Mouse (Mus musculus) megakaryocyte, embryonic 14.5 days (primary cell): Measurements from ENCODE around the gene Il17rd. TPM values are rescaled to one million over a fixed set of nuclear protein-coding genes. Genes with fewer than 3 reads are reported as not detected.

Source experiments
- H3K27me3 ChIP-seq: replicated peaks from 2 replicates; pipeline ENCODE3; 2012; ENCODE audit warnings: inconsistent platforms
- H3K36me3 ChIP-seq: replicated peaks from 2 replicates; pipeline ENCODE3; 2012; ENCODE audit warnings: low read length, inconsistent platforms, mixed read lengths
- H3K4me1 ChIP-seq: 2 replicates; pipeline ENCODE4 v1.6.1; 2012; ENCODE audit warnings: inconsistent platforms
- H3K4me3 ChIP-seq: replicated peaks from 2 replicates; pipeline ENCODE3; 2012; ENCODE audit warnings: moderate library complexity, mild to moderate bottlenecking, inconsistent platforms
- H3K9me3 ChIP-seq: 2 replicates; pipeline ENCODE4 v1.6.1; 2012; ENCODE audit warnings: inconsistent platforms
- FLI1 ChIP-seq: IDR thresholded peaks from 2 replicates; pipeline ENCODE4 v1.6.1; 2012; ENCODE audit warnings: low read length, inconsistent platforms, mixed read lengths
- GATA1 ChIP-seq: IDR thresholded peaks from 3 replicates; pipeline ENCODE4 v1.6.1; 2012; ENCODE audit warnings: mixed read lengths, low read length, inconsistent platforms, borderline replicate concordance
- polyA plus RNA-seq: library from polyadenylated mRNA; stranded (reverse); fragments of >175 nt; gene quantifications from 2 replicates; pipeline ENCODE4 v1.2.3, GENCODE M21; 2012; ENCODE audit warnings: low replicate concordance; ENCODE audit not compliant: insufficient read depth

The Il17rd gene
- polyA plus RNA-seq, 1 experiment, result not detected

GRCm38 (mm10) chr14:27081536-27082275, 43.0 kb downstream of the Il17rd start:
- Histone ChIP-seq H3K4me1 (peaks cover 16% of the 10 kb centered on the region; the same call in 1 of the 2 replicates), H3K36me3 (no peaks in the 10 kb centered on the region), H3K9me3 (no peaks in the 10 kb centered on the region), H3K27me3 (peaks cover 63% of the 10 kb centered on the region), H3K4me3 (no peak overlapping the region)
- no peak for TF ChIP-seq GATA1
- no peak for TF ChIP-seq FLI1

DNA sequence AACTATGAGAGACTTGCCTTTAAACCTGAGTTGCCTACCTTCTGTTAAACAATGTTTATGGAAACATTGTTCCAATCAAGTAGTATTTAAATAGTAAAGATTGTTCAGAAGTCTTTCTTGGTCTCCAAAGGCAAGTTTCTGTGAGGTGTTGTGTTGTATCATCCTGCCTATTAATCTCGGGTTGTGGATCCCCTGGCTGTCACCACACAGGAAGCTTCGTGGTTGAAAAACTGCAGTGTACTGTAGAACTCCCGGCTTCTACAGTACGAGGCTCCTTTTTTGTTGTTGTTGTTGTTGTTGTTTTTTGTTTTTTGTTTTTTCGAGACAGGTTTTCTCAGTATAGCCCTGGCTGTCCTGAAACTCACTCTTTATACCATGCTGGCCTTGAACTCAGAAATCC, 46.7 kb downstream of the Il17rd start:
- TF ChIP-seq FLI1 (no peak), GATA1 (no peak)
- peaks cover 4% of the 10 kb centered on the region; the same call in 1 of the 2 replicates for H3K9me3 ChIP-seq
- H3K4me1 ChIP-seq, result peaks cover 9% of the 10 kb centered on the region; the same call in 1 of the 2 replicates
- H3K27me3 ChIP-seq, result peaks cover 76% of the 10 kb centered on the region
- no peaks in the 10 kb centered on the region for H3K36me3 ChIP-seq
- H3K4me3 ChIP-seq, result no peak overlapping the region

DNA sequence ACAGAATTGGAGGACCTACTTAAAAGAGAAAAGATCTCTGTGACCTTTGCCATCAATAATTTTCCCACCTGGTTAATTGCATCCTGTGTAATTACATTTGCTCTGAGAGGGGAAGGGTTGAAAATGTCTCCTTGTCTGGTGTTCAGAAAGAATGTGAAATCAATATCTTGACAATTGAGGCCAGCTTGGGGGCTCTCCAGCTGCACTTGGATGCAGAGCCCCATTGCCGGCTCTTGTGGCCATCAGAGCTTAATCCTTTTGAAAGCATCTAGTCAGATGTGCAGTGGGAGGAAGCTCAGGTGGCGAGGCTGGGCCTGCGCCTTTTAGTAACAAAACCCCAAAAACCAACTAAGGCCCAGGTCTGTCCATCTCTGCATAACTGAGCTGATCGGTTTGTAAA, 47.3 kb downstream of the Il17rd start:
- Histone ChIP-seq H3K4me1 (peaks cover 9% of the 10 kb centered on the region; the same call in 1 of the 2 replicates), H3K36me3 (no peaks in the 10 kb centered on the region), H3K27me3 (peaks cover 72% of the 10 kb centered on the region), H3K9me3 (peaks cover 4% of the 10 kb centered on the region; the same call in 1 of the 2 replicates), H3K4me3 (no peak overlapping the region)
- TF ChIP-seq FLI1 (no peak), GATA1 (no peak)

DNA sequence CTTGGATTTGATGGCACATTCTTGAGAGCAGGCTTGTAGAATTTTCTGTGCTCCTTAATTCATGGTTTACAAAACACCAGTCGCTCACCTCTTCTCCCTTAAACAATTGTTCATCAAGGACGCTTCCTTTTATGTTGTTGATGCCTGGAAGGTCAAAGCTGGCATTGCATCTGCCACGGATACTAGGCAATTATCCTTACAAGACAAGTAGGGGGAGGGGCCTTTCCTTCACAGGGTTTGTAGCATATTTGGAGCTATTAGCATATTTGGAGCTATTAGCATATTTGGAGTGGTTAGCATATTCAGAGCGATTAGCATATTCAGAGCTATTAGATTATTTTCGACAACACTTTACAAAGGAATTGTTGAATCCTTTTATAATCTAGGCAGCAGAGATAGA, 55.5 kb downstream of the Il17rd start:
- H3K36me3 ChIP-seq, result no peaks in the 10 kb centered on the region
- H3K27me3 ChIP-seq, result peaks cover 53% of the 10 kb centered on the region
- TF ChIP-seq GATA1, result no peak
- TF ChIP-seq FLI1, result no peak
- no peaks in the 10 kb centered on the region for H3K9me3 ChIP-seq
- no peak overlapping the region for H3K4me3 ChIP-seq
- H3K4me1 ChIP-seq, result no peaks in the 10 kb centered on the region

- no peaks in the 10 kb centered on the region for H3K9me3 ChIP-seq
- TF ChIP-seq GATA1 (no peak), FLI1 (no peak)
- peaks cover 59% of the 10 kb centered on the region for H3K27me3 ChIP-seq
Measured at GRCm38 (mm10) chr14:27096133-27096532, 57.4 kb downstream of the Il17rd start.

GRCm38 (mm10) chr14:27096779-27097178, 58.0 kb downstream of the Il17rd start:
- Histone ChIP-seq H3K36me3 (no peaks in the 10 kb centered on the region), H3K9me3 (no peaks in the 10 kb centered on the region), H3K4me1 (no peaks in the 10 kb centered on the region), H3K4me3 (no peak overlapping the region), H3K27me3 (peaks cover 62% of the 10 kb centered on the region)
- no peak for TF ChIP-seq FLI1
- no peak for TF ChIP-seq GATA1

More at GRCm38 (mm10) chr14:27096133-27096532, 57.4 kb downstream of the Il17rd start:
- Histone ChIP-seq H3K4me1 (no peaks in the 10 kb centered on the region), H3K36me3 (no peaks in the 10 kb centered on the region), H3K4me3 (no peak overlapping the region)

DNA sequence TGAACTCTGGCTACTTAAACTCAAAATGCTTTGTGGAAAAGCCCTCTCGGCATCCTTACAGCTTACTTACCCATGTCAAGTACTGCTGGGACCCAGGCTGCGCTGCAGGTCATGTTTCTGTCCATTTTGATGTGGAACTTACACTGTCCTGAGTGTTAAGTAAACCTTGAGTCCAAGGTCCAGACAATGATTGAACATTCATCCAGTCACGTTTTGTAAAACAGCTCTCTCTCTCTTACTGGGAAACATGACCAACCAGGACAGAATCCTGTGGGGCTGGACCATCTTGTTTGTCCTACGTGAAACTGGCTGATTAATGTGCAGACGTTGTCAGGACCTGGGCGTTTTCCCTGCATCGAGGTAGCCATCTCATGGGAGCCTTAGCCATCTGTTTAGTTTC, 63.0 kb downstream of the Il17rd start:
- Histone ChIP-seq H3K4me1 (no peaks in the 10 kb centered on the region), H3K36me3 (no peaks in the 10 kb centered on the region), H3K4me3 (no peak overlapping the region), H3K9me3 (no peaks in the 10 kb centered on the region), H3K27me3 (peaks cover 63% of the 10 kb centered on the region)
- TF ChIP-seq GATA1 (no peak), FLI1 (no peak)

GRCm38 (mm10) chr14:27102720-27103119, 64.0 kb downstream of the Il17rd start:
- H3K27me3 ChIP-seq, result peaks cover 71% of the 10 kb centered on the region
- no peak for TF ChIP-seq FLI1
- no peak for TF ChIP-seq GATA1
- H3K9me3 ChIP-seq, result no peaks in the 10 kb centered on the region
- H3K36me3 ChIP-seq, result no peaks in the 10 kb centered on the region
- H3K4me1 ChIP-seq, result no peaks in the 10 kb centered on the region
- H3K4me3 ChIP-seq, result no peak overlapping the region

GRCm38 (mm10) chr14:27105731-27106457, 67.2 kb downstream of the Il17rd start:
- no peaks in the 10 kb centered on the region for H3K36me3 ChIP-seq
- H3K4me3 ChIP-seq, result no peak overlapping the region
- H3K4me1 ChIP-seq, result peaks cover 8% of the 10 kb centered on the region
- peaks cover 3% of the 10 kb centered on the region; the same call in 1 of the 2 replicates for H3K9me3 ChIP-seq
- H3K27me3 ChIP-seq, result peaks cover 71% of the 10 kb centered on the region
- TF ChIP-seq FLI1, result no peak
- TF ChIP-seq GATA1, result no peak

DNA sequence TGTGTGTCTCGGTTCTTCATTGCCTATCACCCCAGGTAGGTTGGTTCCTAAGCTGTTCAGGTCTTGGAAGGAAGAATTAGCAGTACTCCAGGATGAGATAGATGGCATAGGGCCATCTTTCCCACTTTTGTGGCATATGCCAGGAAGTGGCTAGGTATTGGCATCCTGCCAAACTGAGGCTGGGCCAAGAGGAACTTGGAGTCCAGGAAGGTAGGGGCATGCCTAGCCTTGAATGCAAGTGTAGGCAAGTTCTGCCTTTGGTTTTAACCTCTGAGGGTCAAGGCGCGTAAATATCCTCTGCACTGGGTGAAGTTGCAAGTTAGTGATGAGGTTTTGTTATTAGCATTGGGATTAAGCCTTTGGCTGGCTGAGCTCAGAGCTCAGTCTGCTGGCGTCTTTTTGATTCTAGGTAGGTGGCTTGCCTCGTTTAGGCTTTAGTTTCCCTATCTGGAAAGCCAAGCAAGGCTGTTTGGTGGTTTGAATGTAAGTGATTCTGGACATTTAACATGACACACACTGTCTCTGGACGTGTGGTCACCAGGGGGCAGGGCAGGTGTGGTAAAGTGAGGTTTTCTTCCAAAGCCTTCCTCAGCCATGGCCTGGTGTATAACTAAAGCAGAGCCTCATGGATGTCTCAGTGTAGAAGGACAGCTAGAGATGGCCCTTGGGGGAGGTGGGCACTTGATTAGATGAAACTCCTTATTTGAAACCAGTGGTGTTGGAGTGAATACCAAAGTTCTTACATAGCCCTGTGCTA, 70.2 kb downstream of the Il17rd start:
- Histone ChIP-seq H3K36me3 (no peaks in the 10 kb centered on the region), H3K9me3 (peaks cover 3% of the 10 kb centered on the region; the same call in 1 of the 2 replicates), H3K27me3 (peaks cover 61% of the 10 kb centered on the region), H3K4me3 (no peak overlapping the region), H3K4me1 (peaks cover 8% of the 10 kb centered on the region)
- TF ChIP-seq GATA1 (no peak), FLI1 (no peak)
